ENCODE assay signal across 9 mouse cellular contexts in the genomic region with DNA sequence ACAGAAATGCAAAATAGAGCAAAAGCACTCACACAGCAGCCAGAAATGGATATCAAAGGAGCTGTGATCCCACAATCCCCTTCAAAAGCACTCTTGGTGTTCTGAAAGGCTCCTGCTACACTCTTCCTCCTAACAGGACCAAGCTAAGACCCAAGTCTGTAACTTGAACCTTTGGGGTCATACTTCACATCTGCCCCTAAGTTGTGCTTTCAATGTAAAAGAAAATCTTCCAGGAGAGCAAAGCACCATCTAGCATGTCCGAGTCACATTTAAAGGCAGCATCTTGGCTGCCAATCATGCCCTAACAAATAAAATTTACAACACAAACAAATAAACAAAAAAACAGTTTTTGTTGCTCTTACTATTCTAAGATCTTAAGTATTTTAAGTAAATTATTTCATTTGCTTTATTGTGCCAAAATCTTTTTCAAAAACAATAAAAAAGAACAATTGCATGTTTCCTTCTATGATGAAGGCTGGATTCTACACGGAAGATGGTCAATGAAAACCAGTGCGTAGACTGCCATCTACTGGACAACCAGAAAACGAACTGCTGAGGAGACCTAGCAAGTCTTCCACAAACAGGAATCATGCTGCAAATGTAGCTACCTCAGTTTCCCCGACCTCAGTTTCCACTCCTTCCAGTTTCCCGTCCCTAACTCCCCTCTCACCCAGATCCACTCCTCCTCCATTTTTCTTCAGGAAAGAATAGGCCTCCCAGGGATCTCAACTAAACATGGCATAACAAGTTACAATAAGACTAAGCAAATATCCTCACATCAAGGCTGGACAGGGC. TPM values are rescaled to one million over a fixed set of nuclear protein-coding genes. Genes with fewer than 3 reads are reported as not detected.
A peak's percentile ranks its signal among the peaks of the same experiment; 100 is the strongest.
DNase-seq lines count a peak whose midpoint lies in the region; ATAC-seq and TF ChIP-seq lines count a peak whose summit lies in the region.
"Had no signal": no experiment of that assay in that cellular context is flagged by ENCODE, and none has a peak within 500 bp of the region (broad histone marks: within the 10 kb centered on the region; RNA-seq: fewer than 3 reads in every experiment).

No protein-coding gene starts in this region.

- no peak overlapping the region for H3K9ac ChIP-seq in embryonic facial prominence, embryonic 11.5 days (replicated peaks; ENCODE audit: low read length)
- H3K9ac ChIP-seq in lung, embryonic 14.5 days = no peak overlapping the region
- H3K9ac ChIP-seq: liver, embryonic 13.5 days had no signal

- H3K4me1 ChIP-seq in embryonic facial prominence, embryonic 11.5 days (ENCODE audit: control insufficient read depth, insufficient read depth, low read length) = no peaks in the 10 kb centered on the region
- H3K4me1 ChIP-seq in lung, embryonic 14.5 days (ENCODE audit: insufficient read depth) = no peaks in the 10 kb centered on the region

- 17% methylated on average over 6 of the region's 6 CpGs for whole genome bisulfite sequencing in embryonic facial prominence, embryonic 11.5 days
- WGBS in lung, embryonic 14.5 days = 14% methylated on average over 6 of the region's 6 CpGs

- no peak for ATAC-seq in embryonic facial prominence, embryonic 11.5 days (replicated peaks; ENCODE audit: insufficient number of reproducible peaks, low FRiP score, low TSS enrichment, low read depth)
- ATAC-seq in lung, embryonic 14.5 days (ENCODE audit: insufficient read depth) = peak; percentile 17; the same call in 1 of the 2 replicates

- H3K36me3 ChIP-seq in embryonic facial prominence, embryonic 11.5 days (replicated peaks; ENCODE audit: control insufficient read depth, insufficient read depth, low read depth, low read length) = no peaks in the 10 kb centered on the region
- no peaks in the 10 kb centered on the region for H3K36me3 ChIP-seq in lung, embryonic 14.5 days (ENCODE audit: insufficient read depth)
- H3K36me3 ChIP-seq: liver, embryonic 13.5 days had no signal

- H3K4me3 ChIP-seq in embryonic facial prominence, embryonic 11.5 days (ENCODE audit: low read depth, low read length) = no peak overlapping the region
- no peak overlapping the region for H3K4me3 ChIP-seq in lung, embryonic 14.5 days (ENCODE audit: low read depth, low read length)
- H3K4me3 ChIP-seq: liver, embryonic 13.5 days had no signal

- no peaks in the 10 kb centered on the region for H3K27me3 ChIP-seq in embryonic facial prominence, embryonic 11.5 days (ENCODE audit: control insufficient read depth, insufficient read depth, low read length)
- no peaks in the 10 kb centered on the region for H3K27me3 ChIP-seq in lung, embryonic 14.5 days (ENCODE audit: insufficient read depth, low read length)
- H3K27me3 ChIP-seq: liver, embryonic 13.5 days had no signal

- TF ChIP-seq CTCF in lung, embryonic 14.5 days (IDR thresholded peaks at IDR 0.05; ENCODE audit: low read depth) = peak; percentile 87

- no peak overlapping the region for H3K27ac ChIP-seq in embryonic facial prominence, embryonic 11.5 days (replicated peaks; ENCODE audit: low read depth, low read length)
- H3K27ac ChIP-seq in lung, embryonic 14.5 days (ENCODE audit: low read depth) = no peak overlapping the region
- H3K27ac ChIP-seq: liver, embryonic 13.5 days had no signal

- DNase-seq in gastrocnemius, postnatal 10 days = peak; percentile 14
- no peak for DNase-seq in gastrocnemius, postnatal 25 days
- DNase-seq in 416B (ENCODE audit: low read depth) = peak; percentile 73
- DNase-seq in adrenal gland, postnatal 14 days = peak; percentile 52
- DNase-seq in embryonic facial prominence, embryonic 11.5 days (ENCODE audit: low spot score) = peak; percentile 78
- DNase-seq in hindlimb bud, embryonic 11.5 days (ENCODE audit: extremely low spot score, low read depth, low spot score) = peak; percentile 35
- peak; percentile 89 for DNase-seq in lung, embryonic 14.5 days
- DNase-seq in right cerebral cortex, postnatal 10 days (ENCODE audit: low spot score in 2 of 2) = peak; percentile 62 to 64
- DNase-seq: liver, embryonic 13.5 days had no signal

- no peaks in the 10 kb centered on the region for H3K9me3 ChIP-seq in embryonic facial prominence, embryonic 11.5 days (replicated peaks; ENCODE audit: control insufficient read depth, low read length)
- no peaks in the 10 kb centered on the region for H3K9me3 ChIP-seq in lung, embryonic 14.5 days (ENCODE audit: low read depth, low read length)
- H3K9me3 ChIP-seq: liver, embryonic 13.5 days had no signal

- no peak overlapping the region for H3K4me2 ChIP-seq in embryonic facial prominence, embryonic 11.5 days (ENCODE audit: low read depth, low read length)
- no peak overlapping the region for H3K4me2 ChIP-seq in lung, embryonic 14.5 days
- H3K4me2 ChIP-seq: liver, embryonic 13.5 days had no signal

RNA-seq across cellular contexts. Expression of a gene that starts 53.0 kb away (rescaled TPM):
- total RNA-seq in gastrocnemius, postnatal 10 days (2021) = 100 to 1,000 TPM; 308 to 358 TPM
- total RNA-seq in gastrocnemius, postnatal 25 days (2021) = 100 to 1,000 TPM; 104 to 186 TPM
- 381 and 383 TPM in 2 replicates for total RNA-seq in adrenal gland, postnatal 14 days (2021)
- polyA plus RNA-seq in embryonic facial prominence, embryonic 11.5 days (2014; fragmentation: Nextera tagmentation; extraction: Ambion mirVana) = 15.3 and 16.9 TPM in 2 replicates
- 300 and 367 TPM in 2 replicates for polyA plus RNA-seq in lung, embryonic 14.5 days (2014; fragmentation: Nextera tagmentation; extraction: Ambion mirVana)
